Mouse (Mus musculus) MEL (cell line): Measurements from ENCODE around the gene Prdx6. TPM values are rescaled to one million over a fixed set of nuclear protein-coding genes. Genes with fewer than 3 reads are reported as not detected.

Source experiments
- DNase-seq: peaks from one replicate; pipeline ENCODE4 v3.0.0; 2011; ENCODE audit warnings: low read depth, low spot score
- H3K27ac ChIP-seq: 2 replicates; pipeline ENCODE4 v1.5.1; 2012; ENCODE audit warnings: low read depth, mild to moderate bottlenecking, control low read depth, low read length, moderate library complexity; ENCODE audit not compliant: control insufficient read depth
- H3K27me3 ChIP-seq, 2 experiments: fragments of 150-350 bp in 1 of 2; sonication (generic) in 1 of 2; 2 replicates each; pipeline ENCODE4 v1.6.1; 2012; ENCODE audit warnings: low read length in 2 of 2, mild to moderate bottlenecking in 2 of 2, improper control_type of control experiment in 1 of 2, moderate library complexity in 1 of 2; ENCODE audit not compliant: insufficient read depth in 2 of 2, control insufficient read depth in 1 of 2
- H3K36me3 ChIP-seq, 2 experiments: 2 replicates each; pipeline ENCODE4 v1.6.1; 2012 to 2014; ENCODE audit warnings: low read length in 2 of 2, improper control_type of control experiment in 1 of 2, inconsistent platforms in 1 of 2, mild to moderate bottlenecking in 1 of 2; ENCODE audit not compliant: insufficient read depth in 2 of 2, control insufficient read depth in 1 of 2
- H3K4me1 ChIP-seq, 2 experiments: fragments of 150-350 bp in 1 of 2; sonication (generic) in 1 of 2; 2 replicates each; pipeline ENCODE4 v1.6.1; 2012; ENCODE audit warnings: low read length in 2 of 2, improper control_type of control experiment in 1 of 2, mild to moderate bottlenecking in 1 of 2; ENCODE audit not compliant: insufficient read depth in 2 of 2, control insufficient read depth in 1 of 2
- H3K4me3 ChIP-seq, 2 experiments: fragments of 150-350 bp in 1 of 2; sonication (generic) in 1 of 2; 2 replicates each; pipeline ENCODE4 v1.5.1; 2012; ENCODE audit warnings: low read depth in 2 of 2, low read length in 2 of 2, mild to moderate bottlenecking in 2 of 2, moderate library complexity in 2 of 2, control low read depth in 1 of 2, improper control_type of control experiment in 1 of 2; ENCODE audit not compliant: control insufficient read depth in 1 of 2, insufficient read depth in 1 of 2
- H3K79me2 ChIP-seq: 2 replicates; pipeline ENCODE4 v1.6.1; 2012; ENCODE audit warnings: mild to moderate bottlenecking, low read length, moderate library complexity; ENCODE audit not compliant: control insufficient read depth, poor library complexity, insufficient read depth
- H3K9ac ChIP-seq: 2 replicates; pipeline ENCODE4 v1.6.1; 2012; ENCODE audit warnings: low read depth, mild to moderate bottlenecking, control low read depth, low read length, moderate library complexity; ENCODE audit not compliant: control insufficient read depth, poor library complexity, severe bottlenecking
- H3K9me3 ChIP-seq: fragments of 150-350 bp; sonication (generic); replicated peaks from 2 replicates; pipeline ENCODE4 v1.6.1; 2012; ENCODE audit warnings: mild to moderate bottlenecking, low read length, improper control_type of control experiment, moderate library complexity; ENCODE audit not compliant: insufficient read depth
- BHLHE40 ChIP-seq: IDR thresholded peaks from 2 replicates; pipeline ENCODE4 v1.6.1; 2012; ENCODE audit warnings: low read depth, mild to moderate bottlenecking, inconsistent platforms, low read length, improper control_type of control experiment, borderline replicate concordance
- CHD1 ChIP-seq: IDR thresholded peaks from 2 replicates; pipeline ENCODE4 v1.6.1; 2012; ENCODE audit warnings: low read depth, mild to moderate bottlenecking, inconsistent platforms, low read length, improper control_type of control experiment
- CHD2 ChIP-seq: IDR thresholded peaks from 2 replicates; pipeline ENCODE4 v1.6.1; 2011; ENCODE audit warnings: low read length, improper control_type of control experiment
- CTCF ChIP-seq, 3 experiments: IDR thresholded peaks in 2 of 3; conservative IDR thresholded peaks in 1 of 3; 2 replicates each; pipeline ENCODE4 v1.5.1; 2011 to 2012; ENCODE audit warnings: low read length in 3 of 3, low read depth in 2 of 3, mild to moderate bottlenecking in 2 of 3, improper control_type of control experiment in 1 of 3, inconsistent platforms in 1 of 3, mixed read lengths in 1 of 3, moderate library complexity in 1 of 3; ENCODE audit not compliant: control insufficient read depth in 1 of 3, insufficient read depth in 1 of 3, poor library complexity in 1 of 3, severe bottlenecking in 1 of 3
- E2F4 ChIP-seq: IDR thresholded peaks from 2 replicates; pipeline ENCODE4 v1.6.1; 2011; ENCODE audit warnings: low read depth, low read length, improper control_type of control experiment, borderline replicate concordance
- ELF1 ChIP-seq: IDR thresholded peaks from 2 replicates; pipeline ENCODE4 v1.6.1; 2014; ENCODE audit warnings: low read depth, mild to moderate bottlenecking, inconsistent platforms, low read length, improper control_type of control experiment, moderate library complexity
- EP300 ChIP-seq, 2 experiments: IDR thresholded peaks; 2 replicates each; pipeline ENCODE4 v1.6.1; 2011; ENCODE audit warnings: improper control_type of control experiment in 2 of 2, low read length in 2 of 2, low read depth in 1 of 2, mild to moderate bottlenecking in 1 of 2
- ETS1 ChIP-seq: IDR thresholded peaks from 2 replicates; pipeline ENCODE4 v1.6.1; 2012; ENCODE audit warnings: low read depth, mild to moderate bottlenecking, inconsistent platforms, low read length, improper control_type of control experiment, moderate library complexity
- JUND ChIP-seq: IDR thresholded peaks from 2 replicates; pipeline ENCODE4 v1.6.1; 2011; ENCODE audit warnings: low read depth, mild to moderate bottlenecking, improper control_type of control experiment, low read length
- KAT2A ChIP-seq: conservative IDR thresholded peaks from 2 replicates; pipeline ENCODE4 v1.6.1; 2012; ENCODE audit warnings: low read depth, low read length, improper control_type of control experiment, inconsistent platforms
- MAFK ChIP-seq: IDR thresholded peaks from 2 replicates; pipeline ENCODE4 v1.6.1; 2011; ENCODE audit warnings: low read depth, mild to moderate bottlenecking, low read length, improper control_type of control experiment, borderline replicate concordance
- MEF2A ChIP-seq: IDR thresholded peaks from 2 replicates; pipeline ENCODE4 v1.6.1; 2014; ENCODE audit warnings: low read depth, mild to moderate bottlenecking, inconsistent platforms, low read length, improper control_type of control experiment; ENCODE audit not compliant: poor library complexity, insufficient replicate concordance, severe bottlenecking; ENCODE audit errors: extremely low read depth
- MXI1 ChIP-seq: IDR thresholded peaks from 2 replicates; pipeline ENCODE4 v1.6.1; 2011; ENCODE audit warnings: mild to moderate bottlenecking, low read depth, low read length, improper control_type of control experiment
- MYB ChIP-seq: IDR thresholded peaks from 2 replicates; pipeline ENCODE4 v1.6.1; 2011; ENCODE audit warnings: mild to moderate bottlenecking, low read depth, low read length, improper control_type of control experiment
- MYC ChIP-seq: IDR thresholded peaks from 2 replicates; pipeline ENCODE4 v1.6.1; 2011; ENCODE audit warnings: low read depth, mild to moderate bottlenecking, low read length, improper control_type of control experiment, moderate library complexity
- NRF1 ChIP-seq: IDR thresholded peaks from 2 replicates; pipeline ENCODE4 v1.6.1; 2014; ENCODE audit warnings: low read depth, mild to moderate bottlenecking, inconsistent platforms, low read length, improper control_type of control experiment, moderate library complexity; ENCODE audit not compliant: poor library complexity, insufficient read depth, severe bottlenecking
- POLR2A ChIP-seq, 2 experiments: IDR thresholded peaks; 2 replicates each; pipeline ENCODE4 v1.6.1; 2011 to 2012; ENCODE audit warnings: low read length in 2 of 2, mild to moderate bottlenecking in 2 of 2, control low read depth in 1 of 2, improper control_type of control experiment in 1 of 2, low read depth in 1 of 2, moderate library complexity in 1 of 2; ENCODE audit not compliant: control insufficient read depth in 1 of 2, insufficient read depth in 1 of 2, poor library complexity in 1 of 2
- POLR2AphosphoS2 ChIP-seq: IDR thresholded peaks from 2 replicates; pipeline ENCODE4 v1.6.1; 2011; ENCODE audit warnings: low read length, improper control_type of control experiment
- POLR2AphosphoS5 ChIP-seq: IDR thresholded peaks from 2 replicates; pipeline ENCODE4 v1.6.1; 2012; ENCODE audit warnings: low read depth, borderline replicate concordance, mild to moderate bottlenecking, inconsistent platforms, low read length, moderate library complexity, mixed read lengths
- RAD21 ChIP-seq: IDR thresholded peaks from 2 replicates; pipeline ENCODE4 v1.6.1; 2011; ENCODE audit warnings: mild to moderate bottlenecking, low read depth, low read length, improper control_type of control experiment
- RCOR1 ChIP-seq: IDR thresholded peaks from 2 replicates; pipeline ENCODE4 v1.6.1; 2012; ENCODE audit warnings: low read depth, mild to moderate bottlenecking, inconsistent platforms, low read length, improper control_type of control experiment
- SIN3A ChIP-seq: IDR thresholded peaks from 2 replicates; pipeline ENCODE4 v1.6.1; 2012; ENCODE audit warnings: low read length, improper control_type of control experiment, inconsistent platforms
- SMC3 ChIP-seq: IDR thresholded peaks from 2 replicates; pipeline ENCODE4 v1.6.1; 2011; ENCODE audit warnings: low read depth, low read length, improper control_type of control experiment
- TAL1 ChIP-seq: IDR thresholded peaks from 2 replicates; pipeline ENCODE4 v1.6.1; 2012; ENCODE audit warnings: mild to moderate bottlenecking, inconsistent platforms, low read length, moderate library complexity, mixed read lengths
- TBP ChIP-seq: IDR thresholded peaks from 2 replicates; pipeline ENCODE4 v1.8.0; 2011; ENCODE audit warnings: low read depth, low read length, improper control_type of control experiment
- USF1 ChIP-seq: IDR thresholded peaks from 2 replicates; pipeline ENCODE4 v1.6.1; 2014; ENCODE audit warnings: low read depth, mild to moderate bottlenecking, inconsistent platforms, low read length, improper control_type of control experiment, moderate library complexity
- ZC3H11A ChIP-seq: IDR thresholded peaks from 2 replicates; pipeline ENCODE4 v1.6.1; 2012; ENCODE audit warnings: low read depth, mild to moderate bottlenecking, inconsistent platforms, low read length, improper control_type of control experiment
- ZKSCAN1 ChIP-seq: IDR thresholded peaks from 2 replicates; pipeline ENCODE4 v1.6.1; 2012; ENCODE audit warnings: low read depth, mild to moderate bottlenecking, inconsistent platforms, low read length, improper control_type of control experiment, moderate library complexity
- ZMIZ1 ChIP-seq: IDR thresholded peaks from 2 replicates; pipeline ENCODE4 v1.6.1; 2012; ENCODE audit warnings: low read depth, mild to moderate bottlenecking, inconsistent platforms, low read length, improper control_type of control experiment, moderate library complexity
- polyA plus RNA-seq, 2 experiments: library from polyadenylated mRNA; stranded (reverse) in 1 of 2; unstranded in 1 of 2; fragments of >175 nt in 1 of 2; fragments of >200 nt in 1 of 2; gene quantifications; 2 replicates each; pipeline versions ENCODE4 v1.2.1 to v1.2.4; 2012; ENCODE audit warnings: low replicate concordance in 2 of 2, low read depth in 1 of 2; ENCODE audit not compliant: insufficient read length in 2 of 2, insufficient read depth in 1 of 2, missing spikeins in 1 of 2
- total RNA-seq: library from RNA; depleted of rRNA; stranded (reverse); fragments of 300-350 nt; gene quantifications from 2 replicates; pipeline ENCODE4 v1.2.3, GENCODE M21; 2012

The Prdx6 gene
- total and polyA plus RNA-seq, 3 experiments: 155 to 300 TPM; not detected in 1

- no peaks in the 10 kb centered on the region for H3K9me3 ChIP-seq
- no peak for DNase-seq
- no peaks in the 10 kb centered on the region for H3K36me3 ChIP-seq
- no peak overlapping the region for H3K9ac ChIP-seq
- H3K79me2 ChIP-seq: no peaks in the 10 kb centered on the region
- no peak overlapping the region for H3K27ac ChIP-seq
- H3K4me1 ChIP-seq: no peaks in the 10 kb centered on the region
- TF ChIP-seq CHD2: no peak
- TF ChIP-seq E2F4: no peak
- no peak for TF ChIP-seq ELF1
- no peak for TF ChIP-seq KAT2A
- TF ChIP-seq ZC3H11A: no peak
- no peak for TF ChIP-seq JUND
- TF ChIP-seq RAD21: no peak
- TF ChIP-seq EP300 (IDR thresholded peaks at IDR 0.05; ENCODE audit: low read depth in 1 of 2, low read length in 2 of 2): no peak
- TF ChIP-seq MXI1: no peak
- no peak for TF ChIP-seq TAL1
- TF ChIP-seq NRF1: no peak
- no peak for TF ChIP-seq POLR2A (IDR thresholded peaks at IDR 0.05; ENCODE audit: control insufficient read depth in 1 of 2, insufficient read depth in 1 of 2, low read depth in 1 of 2, low read length in 2 of 2, poor library complexity in 1 of 2)
- no peak for TF ChIP-seq CHD1
- no peak for TF ChIP-seq BHLHE40
- no peak for TF ChIP-seq ZMIZ1
- no peaks in the 10 kb centered on the region for H3K27me3 ChIP-seq
- H3K4me3 ChIP-seq: no peak overlapping the region
Observed at GRCm38 (mm10) chr1:161232181-161232580, 18.8 kb downstream of the Prdx6 start.

- Histone ChIP-seq H3K36me3 (no peaks in the 10 kb centered on the region), H3K9me3 (no peaks in the 10 kb centered on the region), H3K4me1 (no peaks in the 10 kb centered on the region), H3K79me2 (no peaks in the 10 kb centered on the region), H3K4me3 (no peak overlapping the region), H3K27ac (no peak overlapping the region), H3K9ac (no peak overlapping the region), H3K27me3 (no peaks in the 10 kb centered on the region)
- TF ChIP-seq CHD2 (no peak), NRF1 (no peak), SMC3 (no peak), MYB (no peak), MYC (no peak), TBP (no peak), MAFK (no peak), ETS1 (no peak), E2F4 (no peak), MEF2A (no peak), BHLHE40 (no peak), SIN3A (no peak), POLR2AphosphoS2 (no peak), KAT2A (no peak), USF1 (no peak), ZMIZ1 (no peak), POLR2AphosphoS5 (no peak), ZKSCAN1 (no peak), CTCF (IDR thresholded peaks at IDR 0.05 in 2 of 3, conservative IDR thresholded peaks at IDR 0.05 in 1 of 3; ENCODE audit: control insufficient read depth in 1 of 3, insufficient read depth in 1 of 3, low read depth in 2 of 3, low read length in 3 of 3, poor library complexity in 1 of 3, severe bottlenecking in 1 of 3) (no peak), RCOR1 (no peak)
- no peak for DNase-seq
Observed at GRCm38 (mm10) chr1:161224837-161225236, 26.2 kb downstream of the Prdx6 start.
